In the genomic region with DNA sequence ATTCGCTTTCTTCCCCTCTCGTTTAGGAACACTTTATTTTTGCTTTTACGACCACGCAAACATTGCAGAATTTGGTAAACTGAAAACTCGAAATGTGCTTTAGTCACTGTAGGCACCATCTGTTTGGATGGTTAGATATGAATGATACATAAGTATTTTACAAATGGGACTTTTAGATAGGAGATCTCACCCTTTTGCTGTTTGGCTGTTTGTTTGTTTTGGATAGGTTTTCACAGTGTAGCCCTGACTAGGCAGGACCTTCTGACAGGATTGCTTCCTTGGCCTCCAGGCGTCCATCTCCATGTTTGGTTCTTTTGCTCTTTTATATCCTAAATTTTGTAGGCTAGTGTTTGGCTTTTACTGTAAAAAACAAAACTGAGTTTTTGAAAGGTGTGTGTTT, we compare ENCODE assay signal across 8 mouse cellular contexts. TPM values are rescaled to one million over a fixed set of nuclear protein-coding genes. Genes with fewer than 3 reads are reported as not detected.
DNase-seq lines count a peak whose midpoint lies in the region; ATAC-seq and TF ChIP-seq lines count a peak whose summit lies in the region.

No protein-coding gene starts in this region.

- TF ChIP-seq POLR2A in small intestine, adult 2 months (IDR thresholded peaks at IDR 0.05; ENCODE audit: low read depth, low read length), result no peak

- 0% methylated on average over 6 of the region's 6 CpGs for WGBS in lung, embryonic 16.5 days
- WGBS in embryonic facial prominence, embryonic 12.5 days, result 2% methylated on average over 6 of the region's 6 CpGs
- WGBS in limb, embryonic 10.5 days, result 1% methylated on average over 6 of the region's 6 CpGs
- WGBS in small intestine, adult 2 months, result under 1% methylated on average over 6 of the region's 6 CpGs

- H3K4me3 ChIP-seq in lung, embryonic 16.5 days (ENCODE audit: low read length), result peak overlapping the region; percentile 96
- peak overlapping the region; percentile 88 for H3K4me3 ChIP-seq in embryonic facial prominence, embryonic 12.5 days
- H3K4me3 ChIP-seq in limb, embryonic 10.5 days, result peak overlapping the region; percentile 93
- peak overlapping the region; percentile 98 for H3K4me3 ChIP-seq in small intestine, adult 2 months (ENCODE audit: low read depth, low read length)

- peak overlapping the region; percentile 94 for H3K9ac ChIP-seq in lung, embryonic 16.5 days (ENCODE audit: low read length)
- peak overlapping the region; percentile 86 for H3K9ac ChIP-seq in embryonic facial prominence, embryonic 12.5 days

- ATAC-seq in lung, embryonic 16.5 days (ENCODE audit: low read depth), result no peak
- ATAC-seq in embryonic facial prominence, embryonic 12.5 days (ENCODE audit: insufficient number of reproducible peaks, insufficient read depth, low FRiP score, low TSS enrichment), result no peak
- ATAC-seq in monocyte, adult 5-6 weeks (replicated peaks; ENCODE audit: insufficient number of reproducible peaks, low FRiP score, low TSS enrichment, poor library complexity, severe bottlenecking), result no peak

- H3K27ac ChIP-seq in lung, embryonic 16.5 days (ENCODE audit: low read length), result peak overlapping the region; percentile 83
- H3K27ac ChIP-seq in embryonic facial prominence, embryonic 12.5 days, result peak overlapping the region; percentile 84
- H3K27ac ChIP-seq in limb, embryonic 10.5 days, result peak overlapping the region; percentile 96
- no peak overlapping the region for H3K27ac ChIP-seq in small intestine, adult 2 months (ENCODE audit: insufficient read depth, low read depth, low read length)

- H3K27me3 ChIP-seq in lung, embryonic 16.5 days (ENCODE audit: control insufficient read depth, insufficient read depth, low read depth, low read length), result no peaks in the 10 kb centered on the region
- no peaks in the 10 kb centered on the region for H3K27me3 ChIP-seq in embryonic facial prominence, embryonic 12.5 days
- H3K27me3 ChIP-seq in limb, embryonic 10.5 days (ENCODE audit: low read depth, poor library complexity, severe bottlenecking), result no peaks in the 10 kb centered on the region
- no peaks in the 10 kb centered on the region for H3K27me3 ChIP-seq in small intestine, adult 2 months (ENCODE audit: control insufficient read depth, insufficient read depth, low read length)

- H3K4me2 ChIP-seq in lung, embryonic 16.5 days (ENCODE audit: low read depth, low read length), result peak overlapping the region; percentile 63
- H3K4me2 ChIP-seq in embryonic facial prominence, embryonic 12.5 days (replicated peaks), result peak overlapping the region; percentile 70

- peaks cover 12% of the 10 kb centered on the region for H3K4me1 ChIP-seq in lung, embryonic 16.5 days (replicated peaks; ENCODE audit: control insufficient read depth, insufficient read depth, low read length)
- peaks cover 8% of the 10 kb centered on the region for H3K4me1 ChIP-seq in embryonic facial prominence, embryonic 12.5 days
- peaks cover 13% of the 10 kb centered on the region for H3K4me1 ChIP-seq in limb, embryonic 10.5 days
- H3K4me1 ChIP-seq in small intestine, adult 2 months (ENCODE audit: control insufficient read depth, insufficient read depth, insufficient read length, low read length), result no peaks in the 10 kb centered on the region; the same call in 1 of the 2 replicates

- TF ChIP-seq CTCF in small intestine, adult 2 months (IDR thresholded peaks at IDR 0.05; ENCODE audit: extremely low read depth, insufficient read length, insufficient replicate concordance, low read depth, low read length), result no peak

- no peaks in the 10 kb centered on the region for H3K9me3 ChIP-seq in lung, embryonic 16.5 days (ENCODE audit: control insufficient read depth, low read length)
- H3K9me3 ChIP-seq in embryonic facial prominence, embryonic 12.5 days, result no peaks in the 10 kb centered on the region
- no peaks in the 10 kb centered on the region for H3K9me3 ChIP-seq in limb, embryonic 10.5 days (replicated peaks)

- H3K36me3 ChIP-seq in lung, embryonic 16.5 days (ENCODE audit: control insufficient read depth, insufficient read depth, low read length), result no peaks in the 10 kb centered on the region
- no peaks in the 10 kb centered on the region for H3K36me3 ChIP-seq in embryonic facial prominence, embryonic 12.5 days
- peaks cover 14% of the 10 kb centered on the region for H3K36me3 ChIP-seq in limb, embryonic 10.5 days
- H3K36me3 ChIP-seq in small intestine, adult 2 months (ENCODE audit: control insufficient read depth, insufficient read depth, low read length), result peaks cover 1% of the 10 kb centered on the region; the same call in 1 of the 2 replicates

- no peak for DNase-seq in lung, postnatal 36 days
- DNase-seq in limb, embryonic 10.5 days (ENCODE audit: low spot score), result no peak
- no peak for DNase-seq in layer of hippocampus, adult 8-10 months (ENCODE audit: low spot score in 2 of 2)
- no peak for DNase-seq in cerebellum, postnatal 14 days

RNA-seq across cellular contexts. Expression of a gene that starts 0.8 kb away (rescaled TPM):
- polyA plus RNA-seq in lung, embryonic 16.5 days (2015; fragmentation: Nextera tagmentation; extraction: Ambion mirVana), result 55.4 and 60.5 TPM in 2 replicates
- polyA plus RNA-seq in embryonic facial prominence, embryonic 12.5 days (2016; fragmentation: Nextera tagmentation; extraction: Ambion mirVana), result 97.2 and 98.1 TPM in 2 replicates
- 84.5 and 95.8 TPM in 2 replicates for polyA plus RNA-seq in limb, embryonic 10.5 days (2016; fragmentation: Nextera tagmentation; extraction: Ambion mirVana)
- 0.77 and 2.4 TPM in 2 replicates for polyA plus RNA-seq in small intestine, adult 2 months (2012; rRNA removed)
- total RNA-seq in layer of hippocampus, adult 8-10 months (2022), result 10 to 100 TPM; 37.5 to 48.0 (median 44.4) TPM
- total RNA-seq in monocyte, adult 5-6 weeks (2017), result 12.8 to 25.9 TPM (median 25.3 TPM) in 3 replicates

Comparison
In these comparisons a context has a peak if more than half of its experiments do, and no peak if none do; other contexts are left out.
1. RNA of a gene that starts 0.8 kb away (polyA plus RNA-seq): 97.2 to 98.1 TPM in embryonic facial prominence, embryonic 12.5 days, 84.5 to 95.8 TPM in limb, embryonic 10.5 days and 55.4 to 60.5 TPM in lung, embryonic 16.5 days; 0.77 to 2.4 TPM in small intestine, adult 2 months; every median in the first group is over 10 times any median in the second.
2. Peak in every context shown above with its lines, with median percentiles within 50 percentile points of each other: H3K4me3 ChIP-seq.